Mouse (Mus musculus) embryo, embryonic 11 days (tissue): ENCODE measurements at regions not wholly inside any gene's neighbourhood (a gene's known extent, or its start where the extent isn't known, plus 50 kb on each side); places are given as distances from the start of the nearest gene placed in this dataset.
"Not testable (repeated sequence)": the region's sequence is repeated elsewhere in the genome, so short reads cannot be mapped to it uniquely, and the experiment has no call there.

Experiments used
- DNase-seq: peaks from one replicate; pipeline ENCODE4 v3.0.0-alpha.2; 2015

DNA sequence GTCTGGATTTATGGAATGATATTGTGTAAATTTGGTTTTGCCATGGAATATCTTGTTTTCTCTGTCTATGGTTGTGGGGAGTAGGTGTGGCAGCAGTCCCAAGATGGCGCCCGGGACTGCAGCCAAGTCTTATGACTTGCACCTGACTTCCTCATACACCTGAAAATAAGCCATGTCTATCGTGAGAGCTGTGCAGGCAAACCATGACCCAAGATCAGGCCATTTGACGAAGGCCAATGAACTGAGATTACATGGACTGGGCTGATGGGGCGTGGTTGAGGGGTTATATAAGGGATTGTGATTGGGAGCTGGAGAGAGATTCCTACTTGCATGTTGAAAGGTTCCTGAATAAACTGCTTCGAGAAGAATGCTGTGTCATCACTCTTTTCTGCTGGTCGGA is 139.5 kb downstream of the Slc6a15 start:
- not testable (repeated sequence) for DNase-seq

- no peak for DNase-seq
These were observed 176.9 kb downstream of the Slc6a15 start for GRCm38 (mm10) chr10:103544502-103544901.

- no peak for DNase-seq
These were observed 181.9 kb downstream of the Slc6a15 start for GRCm38 (mm10) chr10:103549510-103549909.

GRCm38 (mm10) chr10:103585097-103585496 is 217.5 kb downstream of the Slc6a15 start:
- DNase-seq, result no peak

DNA sequence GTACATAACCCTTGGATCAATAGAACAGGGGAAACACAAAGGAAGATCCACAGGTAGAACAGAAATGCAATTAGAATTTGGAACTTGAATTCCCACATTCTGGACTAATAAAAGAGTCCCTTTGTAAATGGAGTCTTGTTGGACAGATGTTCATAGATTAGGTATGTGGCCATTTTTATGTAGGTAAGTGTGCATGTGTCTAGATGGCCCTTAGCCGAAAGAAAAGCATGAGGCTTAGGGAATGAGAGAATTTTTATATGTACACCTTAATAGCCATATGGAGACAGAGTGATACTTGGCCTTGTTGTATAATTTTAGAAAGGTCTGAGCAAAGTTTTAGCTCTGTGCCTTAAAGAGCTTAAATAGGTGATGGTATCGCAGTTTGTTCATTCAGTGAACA is 217.9 kb downstream of the Slc6a15 start:
- DNase-seq, result no peak

DNA sequence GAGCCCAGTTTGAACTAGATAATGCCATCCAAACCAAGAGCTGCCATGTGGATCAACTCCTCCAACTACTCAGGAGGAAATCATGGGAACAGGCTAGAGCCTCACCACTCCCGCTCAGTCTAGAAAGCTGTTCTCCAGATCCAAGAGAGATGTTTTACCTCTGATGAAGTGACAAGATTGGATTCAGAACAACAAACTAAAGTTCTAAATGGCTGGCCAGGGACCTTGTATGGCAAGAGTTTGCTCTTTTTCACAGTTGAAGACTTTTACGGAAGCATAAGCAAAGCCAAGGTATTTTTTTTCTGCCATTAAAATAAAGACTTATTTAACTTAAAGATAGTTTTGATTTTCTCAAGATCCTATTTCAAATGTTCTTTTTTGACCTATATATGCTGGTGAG is 224.4 kb downstream of the Slc6a15 start:
- no peak for DNase-seq

DNA sequence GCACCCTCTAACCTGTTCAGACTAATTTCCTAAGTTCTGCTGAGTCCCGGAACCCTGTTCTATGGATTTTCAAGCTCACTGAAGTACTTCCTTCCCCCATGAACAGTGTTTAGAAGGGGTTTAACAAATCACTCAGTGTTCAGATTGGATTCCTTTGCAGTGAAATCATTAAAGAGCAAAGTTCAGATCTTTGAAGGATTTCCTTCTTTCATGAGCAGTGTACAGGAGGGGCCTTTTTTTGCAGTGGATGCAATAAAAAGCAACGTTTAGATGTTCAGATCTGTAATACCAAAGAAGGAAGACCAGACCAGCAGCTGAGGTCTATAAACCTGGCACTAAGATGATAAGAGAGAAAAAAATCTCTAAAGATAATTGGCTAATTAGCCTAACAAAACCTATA is 273.6 kb downstream of the Slc6a15 start:
- DNase-seq, result no peak

DNA sequence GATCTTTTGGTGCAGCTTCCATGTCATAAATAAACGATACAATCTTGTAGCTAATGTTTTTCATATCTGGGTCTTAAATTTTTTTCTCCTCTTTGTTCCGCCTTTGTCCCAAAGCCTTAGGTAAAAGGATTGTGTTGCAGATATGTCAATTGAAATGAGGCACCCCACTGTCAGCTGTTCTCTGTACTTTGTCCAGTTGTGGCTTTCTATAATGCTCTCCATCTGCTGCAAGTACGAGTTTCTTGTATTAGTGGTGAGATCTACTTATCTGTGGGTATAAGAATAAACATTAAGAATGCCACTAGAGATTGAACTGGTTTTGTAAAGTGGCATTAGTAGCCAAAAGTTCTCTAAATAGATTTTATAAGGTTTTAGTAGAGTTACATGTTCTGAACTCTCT is 282.3 kb downstream of the Slc6a15 start:
- no peak for DNase-seq

GRCm38 (mm10) chr10:103673081-103673480 is 305.5 kb downstream of the Slc6a15 start:
- DNase-seq, result no peak

GRCm38 (mm10) chr10:103673765-103674164 is 306.2 kb downstream of the Slc6a15 start:
- no peak for DNase-seq

- no peak for DNase-seq
These were observed 325.1 kb downstream of the Slc6a15 start for GRCm38 (mm10) chr10:103692682-103693081.

DNA sequence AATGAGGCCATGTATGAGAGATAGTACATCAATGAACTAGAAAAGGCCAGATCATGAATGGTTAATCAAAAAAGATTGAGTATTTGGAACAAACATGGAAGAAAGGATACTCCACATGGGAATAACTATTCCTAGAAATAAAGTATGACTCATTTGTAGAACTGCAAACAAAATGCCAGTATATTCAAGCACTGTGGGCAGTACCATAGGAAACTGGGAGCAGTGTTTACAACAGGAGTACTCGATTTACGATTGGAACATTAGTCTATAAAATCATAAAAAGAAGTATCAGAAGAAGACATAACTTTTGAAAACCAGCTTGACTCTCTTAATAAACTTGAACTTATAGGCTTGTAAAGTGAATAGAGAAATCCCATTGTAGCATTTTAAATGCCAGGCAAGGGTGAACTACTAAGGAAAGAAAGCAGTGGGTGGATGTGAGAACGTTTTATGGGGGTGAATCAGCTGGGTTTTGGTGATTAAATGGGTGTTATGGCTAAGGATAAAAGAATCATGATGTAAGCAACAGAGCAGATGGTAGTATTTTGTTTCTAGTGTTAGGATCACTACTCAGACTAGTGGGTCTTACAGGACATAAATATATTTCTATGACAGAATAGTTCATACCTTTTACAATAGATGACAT is 347.6 kb downstream of the Slc6a15 start:
- DNase-seq, result no peak

GRCm38 (mm10) chr10:103718998-103719662 is 351.5 kb downstream of the Slc6a15 start:
- no peak for DNase-seq

- DNase-seq, result peak; percentile 75
These were observed 359.1 kb downstream of the Slc6a15 start for GRCm38 (mm10) chr10:103726680-103727079.

GRCm38 (mm10) chr10:103731522-103731921 is 363.9 kb downstream of the Slc6a15 start:
- DNase-seq, result peak; percentile 27

DNA sequence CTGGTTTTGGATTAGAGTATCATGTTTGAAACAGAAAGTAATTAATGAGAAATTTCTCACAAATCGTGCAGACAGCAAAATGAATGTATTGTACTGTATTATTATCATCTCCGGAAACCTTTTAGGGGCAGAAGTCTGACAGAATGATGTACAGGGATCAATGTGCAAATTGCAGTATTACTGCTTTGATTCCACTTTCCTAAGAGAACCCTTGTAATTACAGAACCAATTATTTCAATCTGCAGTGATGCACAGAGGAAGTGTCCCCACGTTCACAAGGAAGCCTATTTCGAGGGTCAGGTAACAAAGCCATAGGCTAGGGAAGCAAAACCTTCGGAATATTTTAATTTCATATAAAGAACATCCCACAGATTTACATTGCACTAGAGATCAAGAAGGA is 364.4 kb downstream of the Slc6a15 start:
- DNase-seq, result peak; percentile 9

DNA sequence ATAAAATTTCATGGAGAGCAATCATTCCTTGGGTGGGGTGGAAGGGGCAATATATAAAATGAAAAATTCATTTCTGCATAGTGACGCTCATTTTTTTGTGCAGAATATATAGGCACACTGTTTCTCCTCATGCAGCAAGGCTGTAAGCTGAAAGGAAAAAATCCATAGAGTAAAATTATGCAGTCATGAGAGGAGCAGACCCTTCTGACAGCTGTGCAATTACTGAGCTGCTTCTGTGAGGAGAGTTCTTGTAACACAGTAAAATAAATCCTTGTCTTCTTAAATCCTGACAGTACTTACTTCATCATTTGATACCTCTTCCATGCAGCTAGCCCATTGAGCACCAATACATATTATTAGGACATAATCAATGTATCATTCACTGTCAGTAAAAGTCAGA is 362.7 kb upstream of the Gm21293 start:
- no peak for DNase-seq

GRCm38 (mm10) chr10:103784920-103785319 is 357.9 kb upstream of the Gm21293 start:
- peak; percentile 34 for DNase-seq

DNA sequence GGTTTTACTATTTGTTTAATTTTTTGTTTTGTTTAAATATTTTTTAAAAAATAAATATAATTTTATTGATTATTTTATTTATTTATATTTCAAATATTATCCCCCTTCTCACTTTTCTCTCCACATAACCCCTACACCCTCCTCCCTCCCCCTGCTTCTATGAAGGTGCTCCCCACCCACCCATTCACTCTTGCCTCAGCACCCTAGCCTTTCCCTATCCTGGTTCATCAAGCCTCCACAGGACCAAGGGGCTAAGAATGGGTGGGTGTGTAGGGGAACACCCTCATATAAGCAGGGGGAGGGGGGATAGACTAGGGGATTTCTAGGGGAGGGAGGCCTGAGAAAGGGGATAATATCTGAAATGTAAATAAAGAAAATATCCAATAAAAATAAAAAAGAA is 313.7 kb upstream of the Gm21293 start:
- DNase-seq, result no peak

DNA sequence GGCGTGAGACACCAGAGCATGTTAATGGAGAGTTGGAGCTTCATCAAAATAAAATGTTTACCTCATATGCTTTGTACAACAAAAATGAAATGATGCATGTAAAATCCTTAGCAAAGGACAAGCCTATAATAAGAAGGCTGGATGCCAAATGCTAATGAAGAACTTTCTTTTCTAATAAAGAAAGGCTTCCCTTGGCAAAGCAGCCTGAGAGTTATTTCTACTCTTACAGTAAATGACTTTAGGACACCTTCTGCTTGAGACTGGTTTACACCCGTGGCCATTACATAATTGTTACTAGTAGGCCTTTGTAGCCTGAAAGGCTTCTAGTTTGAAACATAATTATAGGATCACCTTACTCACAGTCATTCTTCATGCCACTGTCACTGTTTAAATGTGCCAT is 310.7 kb upstream of the Gm21293 start:
- DNase-seq, result no peak

DNA sequence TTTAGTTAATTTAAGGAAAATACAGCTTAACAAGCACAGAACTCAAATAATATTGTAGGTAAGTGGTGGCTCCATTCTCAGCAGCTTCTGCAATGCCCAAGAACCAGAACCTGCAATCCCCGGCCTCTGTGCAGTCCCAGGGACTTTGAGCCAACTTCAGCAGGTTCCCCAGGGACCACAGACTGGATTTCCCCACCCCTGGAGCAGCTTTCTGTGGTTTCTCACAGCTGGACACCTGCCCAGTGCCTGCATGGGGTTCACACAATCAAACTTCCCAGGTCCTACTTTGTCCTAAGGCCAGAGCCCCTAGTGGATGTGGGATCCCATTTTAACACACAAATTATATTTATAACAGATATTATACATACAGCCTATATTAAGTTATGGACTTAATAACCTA is 287.6 kb upstream of the Gm21293 start:
- DNase-seq, result no peak

DNA sequence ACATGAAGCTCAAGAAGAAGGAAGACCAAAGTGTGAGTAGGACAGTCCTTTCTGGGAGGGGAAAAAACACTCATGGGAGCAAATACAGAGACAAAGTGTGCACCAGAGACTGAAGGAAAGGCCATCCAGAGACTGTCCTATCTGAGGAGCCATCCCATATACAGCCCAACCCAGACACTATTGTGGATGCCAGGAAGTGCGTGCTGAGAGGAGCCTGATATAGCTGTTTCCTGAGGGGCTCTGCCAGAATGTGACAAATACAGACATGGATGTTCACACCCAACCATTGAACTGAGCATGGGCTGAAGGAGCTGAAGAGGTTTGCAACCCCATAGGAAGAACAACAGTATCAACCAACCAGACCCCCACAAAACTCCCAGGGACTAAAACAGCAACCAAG is 281.9 kb upstream of the Gm21293 start:
- DNase-seq, result no peak

DNA sequence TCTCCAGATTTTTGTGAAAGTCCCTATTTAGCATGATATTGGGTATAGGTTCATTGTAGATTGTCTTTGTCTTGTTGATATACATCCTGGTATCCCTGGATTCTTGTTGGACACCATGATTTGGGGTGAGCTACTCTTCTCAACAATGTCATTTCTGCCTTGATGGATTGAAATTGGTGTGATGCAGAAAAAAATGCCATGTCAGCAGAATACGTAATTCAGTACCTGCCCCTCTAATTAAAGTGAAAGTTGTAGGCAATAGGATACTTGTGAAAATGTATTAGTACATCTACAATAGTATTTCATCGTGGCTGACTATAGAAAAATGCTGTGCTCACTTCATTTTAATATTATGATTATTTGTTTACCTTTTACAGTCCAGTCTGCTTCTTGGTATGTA is 280.7 kb upstream of the Gm21293 start:
- no peak for DNase-seq

GRCm38 (mm10) chr10:103863909-103864308 is 278.9 kb upstream of the Gm21293 start:
- DNase-seq, result no peak

DNA sequence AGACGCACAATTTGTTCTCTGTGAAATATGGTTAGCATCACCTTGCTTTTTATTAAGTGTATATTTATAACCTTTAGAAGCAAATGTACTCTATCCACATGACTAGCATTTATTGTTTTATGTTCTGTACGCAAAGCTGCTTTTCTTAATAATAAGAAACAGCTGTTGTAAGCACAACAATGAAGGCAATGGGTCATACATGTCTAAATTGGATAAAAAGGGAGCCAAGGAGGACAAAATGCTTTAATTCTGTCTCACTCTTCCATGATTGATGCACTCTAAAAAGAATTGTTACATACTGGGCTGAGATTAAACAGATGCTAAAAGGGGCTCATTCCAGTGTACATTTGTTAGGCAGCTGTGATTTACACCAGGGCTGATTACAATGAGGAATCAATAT is 232.7 kb upstream of the Gm21293 start:
- DNase-seq, result no peak
